Mouse (Mus musculus) intestine, postnatal 0 days (tissue): ENCODE data around the gene Gpx1. TPM values are rescaled to one million over a fixed set of nuclear protein-coding genes. Genes with fewer than 3 reads are reported as not detected.

Experiments used
- ATAC-seq: fragments of 200-750 bp; cut with Nextera tagmentation; 2 replicates; pipeline ENCODE4 v1.8.0; 2017; ENCODE audit warnings: mild to moderate bottlenecking, moderate TSS enrichment, moderate library complexity
- H3K27ac ChIP-seq: fragments of 300-500 bp; sonication (generic); 2 replicates; pipeline ENCODE4 v1.5.1; 2014; ENCODE audit warnings: mild to moderate bottlenecking, low read depth, low read length, moderate library complexity
- H3K27me3 ChIP-seq: fragments of 300-500 bp; sonication (generic); replicated peaks from 2 replicates; pipeline ENCODE4 v1.6.1; 2014; ENCODE audit warnings: low read length, mixed read lengths; ENCODE audit not compliant: control insufficient read depth, insufficient read depth
- H3K36me3 ChIP-seq: fragments of 300-500 bp; sonication (generic); 2 replicates; pipeline ENCODE4 v1.6.1; 2014; ENCODE audit warnings: mild to moderate bottlenecking, moderate library complexity; ENCODE audit not compliant: control insufficient read depth, insufficient read depth
- H3K4me1 ChIP-seq: fragments of 300-500 bp; sonication (generic); replicated peaks from 2 replicates; pipeline ENCODE4 v1.6.1; 2014; ENCODE audit warnings: antibody characterized with exemption, low read length, mixed read lengths; ENCODE audit not compliant: control insufficient read depth, insufficient read depth
- H3K4me2 ChIP-seq: fragments of 300-500 bp; sonication (generic); replicated peaks from 2 replicates; pipeline ENCODE4 v1.6.1; 2014; ENCODE audit warnings: low read depth, mild to moderate bottlenecking, moderate library complexity
- H3K4me3 ChIP-seq: fragments of 300-500 bp; sonication (generic); 2 replicates; pipeline ENCODE4 v1.5.1; 2014; ENCODE audit warnings: low read depth, low read length
- H3K9ac ChIP-seq: fragments of 300-500 bp; sonication (generic); 2 replicates; pipeline ENCODE4 v1.6.1; 2014; ENCODE audit warnings: mild to moderate bottlenecking, low read depth, low read length
- H3K9me3 ChIP-seq: fragments of 300-500 bp; sonication (generic); 2 replicates; pipeline ENCODE4 v1.6.1; 2016; ENCODE audit warnings: mixed run types; ENCODE audit not compliant: control insufficient read depth
- CTCF ChIP-seq: sonication (generic); IDR thresholded peaks from 2 replicates; pipeline ENCODE4 v1.5.1; 2016; ENCODE audit warnings: low read depth, mild to moderate bottlenecking, control low read depth, antibody characterized with exemption, moderate library complexity
- WGBS: fragments of 180-500 bp; shearing (Covaris S2); extraction: QIAGEN DNeasy Blood & Tissue Kit; methylation state at CpG from one replicate; pipeline ENCODE4 v1.1.7; 2014; 5-methylcytosine and 5-hydroxymethylcytosine counted together
- polyA plus RNA-seq: library from polyadenylated mRNA; unstranded; fragments of >200 nt; fragmentation: Nextera tagmentation; extraction: Ambion mirVana; gene quantifications from 2 replicates; pipeline ENCODE4 v1.2.1, GENCODE M21; 2015

Gene Gpx1
- polyA plus RNA-seq, 1 experiment from 2014 or later, result 997 TPM

DNA sequence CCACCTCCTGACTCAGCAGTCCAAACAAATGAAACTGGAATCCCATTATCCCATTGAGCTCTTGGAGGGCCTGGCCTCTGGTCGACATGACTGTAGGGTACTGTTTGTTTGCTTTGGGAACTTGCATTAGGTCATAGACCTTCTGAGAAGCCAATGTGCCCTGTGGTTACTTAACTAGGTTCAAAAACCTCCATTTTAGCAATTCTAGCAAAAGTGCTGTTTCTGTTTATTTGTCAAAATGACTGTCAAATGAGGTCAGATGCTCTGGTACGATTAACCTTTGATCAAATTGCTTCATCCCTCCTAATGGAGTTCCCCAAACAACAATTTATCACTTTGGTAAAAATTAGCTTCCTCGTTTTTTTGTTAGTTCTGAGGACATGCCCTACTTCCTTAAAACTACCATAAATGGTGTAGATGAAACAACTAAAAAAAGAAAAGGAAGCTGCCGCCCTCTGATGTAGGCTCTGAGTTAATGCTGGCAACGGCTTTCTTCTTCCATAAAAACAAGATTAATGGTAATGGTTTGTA, 3.7 kb downstream of the Gpx1 start:
- WGBS, result 5% methylated on average over 5 of the region's 5 CpGs
- H3K27me3 ChIP-seq, result no peaks in the 10 kb centered on the region
- peaks cover 3% of the 10 kb centered on the region; the same call in 1 of the 2 replicates for H3K36me3 ChIP-seq
- TF ChIP-seq CTCF, result peak; percentile 27; the same call in 1 of the 2 replicates
- no peak overlapping the region for H3K4me3 ChIP-seq
- no peak for ATAC-seq
- H3K4me2 ChIP-seq, result peak overlapping the region; percentile 80
- peak overlapping the region; percentile 96 for H3K27ac ChIP-seq
- peaks cover 15% of the 10 kb centered on the region for H3K4me1 ChIP-seq
- no peak overlapping the region for H3K9ac ChIP-seq
- no peaks in the 10 kb centered on the region for H3K9me3 ChIP-seq

DNA sequence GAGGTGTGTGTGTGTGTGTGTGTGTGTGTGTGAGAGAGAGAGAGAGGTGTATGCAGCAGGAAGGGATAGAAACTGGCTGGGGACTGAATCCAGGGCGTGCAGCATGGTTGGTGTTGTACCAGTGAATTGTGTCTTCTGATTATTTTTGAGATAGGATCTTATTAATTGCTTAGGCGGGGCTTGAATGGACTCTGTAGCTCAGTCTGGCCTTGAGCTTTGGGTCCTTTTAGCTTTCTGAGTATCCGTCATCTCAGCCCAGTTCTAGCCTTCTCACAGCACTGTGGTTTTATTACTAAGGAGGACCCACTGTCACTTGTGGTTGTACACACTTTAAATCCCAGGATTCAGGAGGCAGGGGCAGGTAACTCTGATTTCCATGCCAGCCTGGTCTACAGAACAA, 4.6 kb downstream of the Gpx1 start:
- ATAC-seq, result 0 out of 2 replicates have a peak, but pooled peaks have one; percentile 1
- Histone ChIP-seq H3K4me1 (peaks cover 15% of the 10 kb centered on the region), H3K4me3 (no peak overlapping the region), H3K36me3 (peaks cover 3% of the 10 kb centered on the region; the same call in 1 of the 2 replicates), H3K9me3 (no peaks in the 10 kb centered on the region), H3K27me3 (no peaks in the 10 kb centered on the region), H3K4me2 (no peak overlapping the region), H3K9ac (no peak overlapping the region), H3K27ac (peak overlapping the region; percentile 96; the same call in 1 of the 2 replicates)
- WGBS, result 36% methylated on average over 3 of the region's 3 CpGs
- TF ChIP-seq CTCF, result no peak

DNA sequence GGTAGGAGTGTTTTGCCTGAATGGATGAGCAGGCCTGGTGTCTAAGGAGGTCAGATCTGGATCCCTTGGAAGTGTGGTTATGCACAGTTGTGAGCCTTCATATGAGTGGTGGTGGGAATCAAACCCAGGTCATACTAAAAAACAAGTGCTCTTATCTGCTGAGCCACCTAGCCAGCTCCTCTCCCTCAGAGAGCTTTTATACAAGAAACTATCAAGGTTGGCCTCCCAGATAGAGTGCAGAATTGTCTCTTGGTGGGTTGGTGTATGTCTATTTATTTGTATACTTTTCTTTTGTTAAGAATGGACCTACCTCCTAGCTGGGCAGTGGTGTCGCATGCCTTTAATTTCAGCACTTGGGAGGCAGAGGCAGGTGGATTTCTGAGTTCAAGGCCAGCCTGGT, 5.1 kb downstream of the Gpx1 start:
- H3K9me3 ChIP-seq, result no peaks in the 10 kb centered on the region
- no peak for TF ChIP-seq CTCF
- H3K27ac ChIP-seq, result peak overlapping the region; percentile 96; the same call in 1 of the 2 replicates
- H3K9ac ChIP-seq, result no peak overlapping the region
- H3K4me3 ChIP-seq, result no peak overlapping the region
- H3K36me3 ChIP-seq, result peaks cover 3% of the 10 kb centered on the region; the same call in 1 of the 2 replicates
- no peak for ATAC-seq
- no peaks in the 10 kb centered on the region for H3K27me3 ChIP-seq
- WGBS, result 80% methylated on average over 1 of the region's 1 CpGs
- H3K4me1 ChIP-seq, result peaks cover 15% of the 10 kb centered on the region
- no peak overlapping the region for H3K4me2 ChIP-seq

DNA sequence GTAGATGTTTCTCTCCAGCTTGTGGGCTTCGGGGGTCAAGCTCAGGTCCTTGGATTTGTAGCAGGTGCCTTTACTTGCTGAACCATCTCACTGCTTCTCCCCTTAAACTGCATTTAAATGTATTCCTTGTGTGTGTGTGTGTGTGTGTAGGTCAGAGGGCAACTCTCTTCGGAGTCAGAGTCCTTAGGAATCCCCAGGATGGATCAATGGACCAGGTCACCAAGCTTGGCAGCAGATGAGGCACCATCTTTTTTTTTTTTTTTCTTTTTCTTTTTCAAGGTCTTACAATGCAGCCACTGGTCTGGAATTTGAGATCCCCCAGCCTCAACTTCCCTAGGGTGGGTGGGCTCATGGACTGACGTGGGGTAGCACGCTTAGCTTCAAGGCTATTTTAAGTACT, 5.8 kb downstream of the Gpx1 start:
- 0 out of 2 replicates have a peak overlapping the region, but pooled peaks have one; percentile 96 for H3K27ac ChIP-seq
- no peak for ATAC-seq
- peaks cover 3% of the 10 kb centered on the region; the same call in 1 of the 2 replicates for H3K36me3 ChIP-seq
- H3K4me1 ChIP-seq, result peaks cover 15% of the 10 kb centered on the region
- H3K9me3 ChIP-seq, result no peaks in the 10 kb centered on the region
- TF ChIP-seq CTCF, result no peak
- no peak overlapping the region for H3K4me2 ChIP-seq
- WGBS, result 84% methylated on average over 4 of the region's 4 CpGs
- H3K27me3 ChIP-seq, result no peaks in the 10 kb centered on the region
- no peak overlapping the region for H3K4me3 ChIP-seq
- H3K9ac ChIP-seq, result no peak overlapping the region

DNA sequence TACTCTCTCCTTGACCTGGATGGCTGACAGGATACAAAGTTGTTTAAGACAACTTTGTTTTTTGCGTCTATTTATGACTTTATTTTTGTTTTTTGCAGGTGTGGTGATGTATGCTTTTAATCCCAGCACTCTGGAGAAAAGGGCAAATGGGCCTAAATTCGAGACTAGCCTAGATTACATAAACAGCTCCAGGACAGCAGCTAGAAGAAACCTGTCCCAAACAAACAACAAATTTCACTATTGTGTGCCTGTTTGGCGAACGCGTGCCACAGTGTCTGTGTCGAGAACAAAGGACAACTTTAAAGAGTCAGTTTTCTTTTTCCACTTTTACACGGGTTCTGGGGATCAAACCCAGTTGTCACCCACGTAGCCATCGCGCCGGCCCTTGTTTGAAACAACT, 8.3 kb downstream of the Gpx1 start:
- Histone ChIP-seq H3K4me1 (peaks cover 3% of the 10 kb centered on the region), H3K36me3 (peaks cover 14% of the 10 kb centered on the region), H3K4me2 (peak overlapping the region; percentile 79), H3K27me3 (no peaks in the 10 kb centered on the region), H3K9ac (peak overlapping the region; percentile 63), H3K9me3 (no peaks in the 10 kb centered on the region), H3K4me3 (peak overlapping the region; percentile 68), H3K27ac (peak overlapping the region; percentile 90)
- no peak for ATAC-seq
- 4% methylated on average over 11 of the region's 11 CpGs for WGBS
- no peak for TF ChIP-seq CTCF

DNA sequence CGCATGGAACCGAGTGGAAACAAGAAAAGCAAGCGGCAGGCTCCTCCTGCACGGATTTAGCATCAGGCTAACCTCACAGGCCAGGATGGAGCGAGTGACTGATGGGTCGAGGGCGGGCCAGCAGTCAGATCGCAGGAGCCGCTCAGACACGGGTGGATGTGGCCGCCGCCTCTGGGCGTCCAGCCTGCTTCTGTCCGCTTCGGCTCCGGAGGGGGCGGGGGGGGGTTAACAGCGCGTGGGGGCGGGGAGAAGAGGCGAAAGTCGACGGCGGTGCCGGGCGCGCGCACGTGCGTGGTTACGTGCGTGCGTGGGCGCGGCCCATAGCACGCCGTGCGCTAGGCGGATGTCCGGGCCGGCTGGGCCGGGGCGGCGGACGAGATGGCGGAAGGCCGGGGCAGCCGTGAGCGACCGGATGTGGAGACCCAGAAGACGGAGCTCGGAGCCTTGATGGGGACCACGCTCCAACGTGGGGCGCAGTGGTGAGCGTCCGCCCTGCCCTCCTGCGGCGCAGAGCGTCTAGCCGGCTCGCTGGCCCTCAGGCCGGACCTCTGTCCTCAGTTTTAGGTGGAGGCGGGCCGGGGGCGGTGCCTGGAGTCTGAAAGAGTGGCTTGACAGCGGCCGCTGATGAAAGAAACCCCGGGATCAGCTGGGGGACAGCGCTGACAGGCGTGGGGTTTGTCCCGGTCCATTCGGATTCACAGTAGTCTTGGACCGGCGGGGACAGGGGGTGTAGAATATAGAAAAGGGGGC, 9.0 kb downstream of the Gpx1 start, which contains the start of gene Usp4:
Gene Usp4 (plus strand): TSS at position 314 of the 750 bp plus-strand sequence.
- Histone ChIP-seq H3K4me1 (no peaks in the 10 kb centered on the region), H3K27ac (peak within 1 kb of the TSS; percentile 90), H3K27me3 (no peaks in the 10 kb centered on the region), H3K9ac (peak within 1 kb of the TSS; percentile 63), H3K9me3 (no peaks in the 10 kb centered on the region), H3K36me3 (peaks cover 21% of the 10 kb centered on the region), H3K4me2 (peak within 1 kb of the TSS; percentile 79), H3K4me3 (peak within 1 kb of the TSS; percentile 68)
- peak; percentile 91 for ATAC-seq
- 0 out of 2 replicates have a peak, but pooled peaks have one; percentile 25 for TF ChIP-seq CTCF
- WGBS, result under 1% methylated on average over 74 of the region's 75 CpGs
